Mouse (Mus musculus) hindbrain, embryonic 14.5 days (tissue): ENCODE data around the gene Tent4a. TPM values are rescaled to one million over a fixed set of nuclear protein-coding genes. Genes with fewer than 3 reads are reported as not detected.

Experiments used
- ATAC-seq: fragments of 200-750 bp; cut with Nextera tagmentation; 2 replicates; pipeline ENCODE4 v1.8.0; 2017; ENCODE audit warnings: moderate number of reproducible peaks, mild to moderate bottlenecking, moderate TSS enrichment, moderate library complexity; ENCODE audit not compliant: low FRiP score
- DNase-seq: peaks from one replicate; pipeline ENCODE4 v3.0.0-alpha.2; 2015; ENCODE audit warnings: low spot score
- H3K27ac ChIP-seq: fragments of 300-500 bp; sonication (generic); 2 replicates; pipeline ENCODE4 v1.5.1; 2014; ENCODE audit warnings: mild to moderate bottlenecking, moderate library complexity
- H3K27me3 ChIP-seq: fragments of 300-500 bp; sonication (generic); 2 replicates; pipeline ENCODE4 v1.6.1; 2014; ENCODE audit warnings: mild to moderate bottlenecking, low read length, mixed read lengths; ENCODE audit not compliant: control insufficient read depth, insufficient read depth
- H3K36me3 ChIP-seq: fragments of 300-500 bp; sonication (generic); replicated peaks from 2 replicates; pipeline ENCODE4 v1.6.1; 2014; ENCODE audit not compliant: control insufficient read depth, insufficient read depth
- H3K4me1 ChIP-seq: fragments of 300-500 bp; sonication (generic); replicated peaks from 2 replicates; pipeline ENCODE4 v1.6.1; 2014; ENCODE audit warnings: antibody characterized with exemption, low read length, mixed read lengths; ENCODE audit not compliant: control insufficient read depth, insufficient read depth
- H3K4me2 ChIP-seq: fragments of 300-500 bp; sonication (generic); replicated peaks from 2 replicates; pipeline ENCODE4 v1.6.1; 2014; ENCODE audit warnings: mild to moderate bottlenecking, moderate library complexity
- H3K4me3 ChIP-seq: fragments of 300-500 bp; sonication (generic); replicated peaks from 2 replicates; pipeline ENCODE4 v1.5.1; 2014; ENCODE audit warnings: mild to moderate bottlenecking, low read length
- H3K9ac ChIP-seq: fragments of 300-500 bp; sonication (generic); 2 replicates; pipeline ENCODE4 v1.6.1; 2014
- H3K9me3 ChIP-seq: fragments of 300-500 bp; sonication (generic); 2 replicates; pipeline ENCODE4 v1.6.1; 2016; ENCODE audit warnings: low read length; ENCODE audit not compliant: control insufficient read depth
- WGBS: fragments of 180-500 bp; shearing (Covaris S2); extraction: QIAGEN DNeasy Blood & Tissue Kit; methylation state at CpG from one replicate; pipeline ENCODE4 v1.1.7; 2014; 5-methylcytosine and 5-hydroxymethylcytosine counted together
- polyA plus RNA-seq: library from polyadenylated mRNA; unstranded; fragments of >200 nt; fragmentation: Nextera tagmentation; extraction: Ambion mirVana; gene quantifications from 2 replicates; pipeline ENCODE4 v1.2.1, GENCODE M21; 2014

Gene Tent4a
- polyA plus RNA-seq, 1 experiment from 2014 or later = 8.9 TPM

GRCm38 (mm10) chr13:69530156-69530555 lies 4.3 kb downstream of the Tent4a start:
- Histone ChIP-seq H3K9ac (peak overlapping the region; percentile 16; the same call in 1 of the 2 replicates), H3K4me3 (no peak overlapping the region), H3K27me3 (no peaks in the 10 kb centered on the region), H3K36me3 (no peaks in the 10 kb centered on the region; the same call in 1 of the 2 replicates), H3K4me2 (peak overlapping the region; percentile 96), H3K9me3 (no peaks in the 10 kb centered on the region), H3K4me1 (peaks cover 70% of the 10 kb centered on the region), H3K27ac (no peak overlapping the region)
- DNase-seq = no peak
- 92% methylated on average over 3 of the region's 3 CpGs for WGBS
- ATAC-seq = no peak

- ATAC-seq (no peak), DNase-seq (no peak)
- Histone ChIP-seq H3K4me1 (peaks cover 82% of the 10 kb centered on the region), H3K27ac (no peak overlapping the region), H3K4me2 (no peak overlapping the region), H3K27me3 (no peaks in the 10 kb centered on the region), H3K9ac (no peak overlapping the region), H3K9me3 (no peaks in the 10 kb centered on the region), H3K4me3 (no peak overlapping the region), H3K36me3 (no peaks in the 10 kb centered on the region; the same call in 1 of the 2 replicates)
- 79% methylated on average over 7 of the region's 7 CpGs for WGBS
Measured at GRCm38 (mm10) chr13:69528531-69528930, 5.9 kb downstream of the Tent4a start.

GRCm38 (mm10) chr13:69525867-69526266 lies 8.6 kb downstream of the Tent4a start:
- no peak overlapping the region for H3K27ac ChIP-seq
- 58% methylated on average over 4 of the region's 4 CpGs for WGBS
- no peaks in the 10 kb centered on the region; the same call in 1 of the 2 replicates for H3K36me3 ChIP-seq
- peaks cover 76% of the 10 kb centered on the region for H3K4me1 ChIP-seq
- H3K9ac ChIP-seq = no peak overlapping the region
- H3K9me3 ChIP-seq = no peaks in the 10 kb centered on the region
- no peak overlapping the region for H3K4me2 ChIP-seq
- no peaks in the 10 kb centered on the region for H3K27me3 ChIP-seq
- no peak overlapping the region for H3K4me3 ChIP-seq
- ATAC-seq = no peak
- no peak for DNase-seq

DNA sequence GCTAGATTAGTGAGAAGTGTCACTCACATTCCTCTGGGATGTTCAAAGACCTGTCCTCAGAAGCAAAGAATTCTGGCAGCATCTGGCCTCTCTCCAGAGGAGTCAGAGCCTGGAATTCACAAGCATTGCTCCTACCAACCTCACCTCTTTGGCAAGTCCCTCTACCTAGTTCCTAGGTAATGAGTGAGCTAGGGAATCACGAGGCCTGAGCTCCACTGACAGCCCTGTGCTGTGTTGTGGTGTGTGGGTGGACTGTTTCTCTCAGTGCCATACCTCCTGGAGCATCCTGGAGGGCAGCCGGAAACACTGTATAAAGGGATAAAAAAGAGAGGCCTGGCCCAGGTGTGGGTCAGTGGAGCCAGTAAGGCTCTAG lies 10.3 kb downstream of the Tent4a start:
- no peak overlapping the region for H3K4me2 ChIP-seq
- no peaks in the 10 kb centered on the region for H3K9me3 ChIP-seq
- no peak overlapping the region for H3K4me3 ChIP-seq
- no peaks in the 10 kb centered on the region for H3K36me3 ChIP-seq
- WGBS = 69% methylated on average over 2 of the region's 2 CpGs
- H3K9ac ChIP-seq = no peak overlapping the region
- no peaks in the 10 kb centered on the region for H3K27me3 ChIP-seq
- H3K4me1 ChIP-seq = peaks cover 68% of the 10 kb centered on the region
- DNase-seq = no peak
- ATAC-seq = no peak
- no peak overlapping the region for H3K27ac ChIP-seq

DNA sequence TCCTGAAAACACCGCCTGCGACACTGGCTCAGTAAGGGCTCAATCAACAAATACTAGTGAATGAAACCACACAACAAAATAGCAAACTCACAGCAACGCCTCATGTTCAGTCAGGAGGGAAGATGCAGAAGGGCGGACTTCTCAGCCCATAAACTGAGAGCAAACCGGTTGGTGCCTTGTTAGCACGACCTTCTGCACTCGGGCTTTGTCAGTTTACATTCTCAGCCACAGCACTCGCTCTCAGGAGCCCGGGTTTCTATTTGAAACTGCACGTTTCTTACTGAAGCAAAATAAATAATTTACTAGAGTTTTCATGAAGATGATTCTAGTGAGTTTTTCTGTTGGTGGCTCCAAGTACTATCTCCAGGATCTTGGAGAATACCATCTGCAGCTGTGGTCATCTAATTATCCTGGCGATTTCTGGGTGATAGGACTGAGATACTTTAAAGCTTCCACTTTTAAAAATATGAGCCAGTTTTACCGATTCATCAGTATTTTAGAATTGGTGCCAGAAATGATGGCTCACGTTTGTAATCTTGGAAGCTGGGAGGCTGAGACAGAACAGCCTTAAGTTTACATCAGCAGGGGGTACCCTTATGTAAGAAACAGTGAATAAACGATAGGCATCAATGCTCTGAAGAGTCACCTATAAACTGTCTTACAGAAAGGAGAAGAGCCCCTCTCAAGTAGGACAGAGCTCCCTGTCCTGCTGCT lies 10.8 kb downstream of the Tent4a start:
- WGBS = 61% methylated on average over 14 of the region's 14 CpGs
- Histone ChIP-seq H3K9me3 (no peaks in the 10 kb centered on the region), H3K4me1 (peaks cover 65% of the 10 kb centered on the region), H3K4me2 (no peak overlapping the region), H3K27ac (no peak overlapping the region), H3K36me3 (no peaks in the 10 kb centered on the region), H3K4me3 (no peak overlapping the region), H3K9ac (no peak overlapping the region), H3K27me3 (no peaks in the 10 kb centered on the region)
- DNase-seq (no peak), ATAC-seq (no peak)

DNA sequence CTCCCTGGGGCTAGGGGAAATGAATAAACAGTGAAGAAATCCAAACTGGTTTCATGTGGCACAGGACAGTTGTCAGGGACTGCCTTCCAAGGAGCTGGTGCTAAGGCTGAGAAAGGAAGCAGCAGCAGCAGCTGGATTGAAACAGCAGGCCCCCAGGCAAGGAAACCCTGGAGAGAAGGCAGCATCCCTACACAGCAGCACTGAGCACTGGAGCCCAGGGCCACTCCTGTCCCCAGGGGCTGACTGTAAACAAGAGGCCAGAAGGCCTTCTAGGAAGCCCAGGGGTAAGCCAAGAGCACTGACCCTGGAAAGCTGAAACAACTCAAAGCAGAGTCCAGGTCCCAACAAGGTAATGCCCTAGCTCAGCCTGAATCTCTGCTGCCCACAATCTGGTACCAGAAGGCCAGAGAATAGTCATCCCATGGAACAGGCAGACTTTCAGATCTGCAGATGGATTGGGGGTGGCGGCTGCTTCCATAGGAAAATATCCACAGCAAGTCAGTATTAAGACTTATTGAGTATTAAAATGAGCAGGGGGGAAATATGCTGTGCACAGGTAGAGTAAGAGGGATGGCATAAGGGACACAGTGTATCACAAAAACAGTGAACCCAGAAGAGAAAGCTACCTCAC lies 12.1 kb downstream of the Tent4a start:
- H3K9me3 ChIP-seq = no peaks in the 10 kb centered on the region
- no peaks in the 10 kb centered on the region for H3K36me3 ChIP-seq
- DNase-seq (no peak), ATAC-seq (no peak)
- H3K27ac ChIP-seq = no peak overlapping the region
- H3K4me3 ChIP-seq = no peak overlapping the region
- H3K4me1 ChIP-seq = peaks cover 54% of the 10 kb centered on the region
- H3K9ac ChIP-seq = no peak overlapping the region
- H3K27me3 ChIP-seq = no peaks in the 10 kb centered on the region
- H3K4me2 ChIP-seq = no peak overlapping the region
- WGBS = 91% methylated on average over 1 of the region's 1 CpGs

DNA sequence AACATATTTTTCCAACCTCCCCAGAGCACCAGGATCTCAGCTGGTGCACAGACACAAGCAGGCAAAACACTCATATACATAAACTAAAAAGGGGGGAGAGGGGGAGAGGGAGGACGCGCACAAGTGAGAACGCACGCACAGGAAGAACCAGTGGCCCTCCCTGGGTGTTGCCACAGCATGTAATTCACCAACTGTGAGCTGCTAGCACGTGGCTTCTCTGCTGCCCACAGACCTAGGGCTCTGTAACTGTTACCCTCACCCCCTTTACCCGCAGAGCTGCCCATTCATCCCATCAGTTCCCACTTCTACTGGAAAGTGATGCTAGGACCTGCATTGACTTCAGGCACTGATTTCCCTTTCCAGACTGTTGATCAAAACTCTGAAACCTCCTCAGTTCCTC lies 15.3 kb downstream of the Tent4a start:
- WGBS = 70% methylated on average over 6 of the region's 6 CpGs
- no peaks in the 10 kb centered on the region for H3K36me3 ChIP-seq
- no peak for DNase-seq

DNA sequence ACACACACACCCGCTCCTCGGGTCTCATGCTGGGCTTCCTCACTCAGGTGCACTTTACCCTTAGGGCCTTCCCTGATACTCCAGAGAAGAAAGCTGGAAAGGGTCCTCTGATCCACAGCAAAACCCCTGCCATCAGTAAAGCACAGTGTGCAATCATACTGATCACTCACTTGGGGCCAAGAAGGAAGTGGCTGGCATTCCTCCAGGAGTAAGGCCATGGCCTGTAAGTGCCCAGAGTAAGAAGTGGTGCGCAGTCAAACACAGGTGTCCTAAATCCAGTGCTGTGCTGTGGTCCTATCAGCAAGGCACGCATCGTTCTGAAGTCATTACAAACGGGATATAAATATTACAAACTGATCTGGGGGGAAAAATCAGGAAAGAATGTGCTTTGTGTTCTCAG lies 17.0 kb downstream of the Tent4a start:
- Histone ChIP-seq H3K27me3 (no peaks in the 10 kb centered on the region), H3K27ac (no peak overlapping the region), H3K9me3 (no peaks in the 10 kb centered on the region), H3K4me1 (peaks cover 12% of the 10 kb centered on the region; the same call in 1 of the 2 replicates), H3K9ac (no peak overlapping the region), H3K4me3 (no peak overlapping the region), H3K36me3 (peaks cover 10% of the 10 kb centered on the region; the same call in 1 of the 2 replicates), H3K4me2 (no peak overlapping the region)
- 86% methylated on average over 6 of the region's 6 CpGs for WGBS
- no peak for ATAC-seq
- no peak for DNase-seq

More for the DNA sequence above, 15.3 kb downstream of the Tent4a start:
- Histone ChIP-seq H3K4me2 (no peak overlapping the region), H3K9ac (no peak overlapping the region), H3K27ac (no peak overlapping the region), H3K27me3 (no peaks in the 10 kb centered on the region), H3K4me1 (peaks cover 26% of the 10 kb centered on the region), H3K4me3 (no peak overlapping the region), H3K9me3 (no peaks in the 10 kb centered on the region)
- ATAC-seq = no peak

DNA sequence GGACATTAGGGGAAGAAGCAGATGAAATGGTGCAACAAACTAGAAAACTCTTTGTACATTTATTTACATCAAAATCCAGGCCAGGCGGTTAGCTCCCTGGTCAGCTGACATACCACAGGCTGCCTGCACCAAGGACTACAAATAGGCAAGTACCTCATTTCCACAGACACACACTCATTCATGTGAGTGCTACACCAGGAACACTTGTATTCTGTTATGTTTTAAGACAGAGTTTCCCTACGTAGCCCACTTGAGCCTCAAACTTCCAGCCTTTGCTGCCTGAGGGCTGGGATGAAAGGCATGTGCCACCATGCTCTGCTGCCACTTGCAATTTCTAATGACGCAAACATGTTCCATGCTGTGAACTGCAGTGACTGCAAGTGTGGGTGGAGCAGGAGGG lies 19.3 kb downstream of the Tent4a start:
- Histone ChIP-seq H3K4me1 (0 out of 2 replicates have a peak, but pooled peaks cover under 1% of the 10 kb centered on the region), H3K36me3 (peaks cover 29% of the 10 kb centered on the region), H3K4me2 (no peak overlapping the region), H3K27ac (no peak overlapping the region), H3K9ac (no peak overlapping the region), H3K4me3 (no peak overlapping the region), H3K9me3 (no peaks in the 10 kb centered on the region), H3K27me3 (no peaks in the 10 kb centered on the region)
- ATAC-seq = no peak
- DNase-seq = no peak
- 88% methylated on average over 3 of the region's 3 CpGs for WGBS
